ENCODE assay signal across 8 mouse cellular contexts in the genomic region with DNA sequence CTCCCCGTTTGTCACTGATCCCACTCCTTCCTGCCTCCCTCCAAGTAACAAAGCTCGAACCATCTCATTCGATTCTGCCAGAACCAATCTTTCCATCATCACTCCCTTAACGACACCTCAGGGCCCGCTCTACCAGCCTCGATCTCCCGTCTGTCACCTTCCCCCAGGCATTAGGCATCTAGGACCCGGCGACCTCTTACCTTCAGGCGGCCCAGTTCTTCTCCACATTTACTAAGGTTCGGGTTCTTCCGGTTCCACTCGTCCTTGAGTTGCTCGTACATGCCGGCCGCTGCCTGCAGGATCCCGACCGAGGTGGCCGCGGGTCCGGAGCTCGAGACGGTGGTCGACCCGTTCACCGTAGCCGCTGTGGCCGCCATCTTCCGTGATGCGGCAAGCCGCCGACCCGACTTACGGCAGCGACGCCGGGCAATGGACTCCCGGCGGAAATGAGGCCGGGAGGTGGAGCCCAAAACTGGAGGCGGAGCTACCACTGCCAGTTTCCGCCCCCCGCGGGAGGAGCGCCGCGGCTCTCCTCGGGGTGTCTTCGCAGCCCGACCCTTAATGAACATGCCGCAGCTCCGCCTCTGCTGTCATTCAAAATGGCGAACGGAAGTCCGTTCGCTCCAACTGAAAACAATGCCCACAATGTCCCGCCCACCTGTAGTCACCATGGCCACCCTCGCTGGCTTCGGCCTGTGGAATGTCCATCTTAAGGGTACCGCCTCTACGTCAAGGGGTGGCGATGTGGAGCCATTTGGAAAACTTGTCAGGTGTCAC. TPM values are rescaled to one million over a fixed set of nuclear protein-coding genes. Genes with fewer than 3 reads are reported as not detected.
DNase-seq lines count a peak whose midpoint lies in the region; ATAC-seq and TF ChIP-seq lines count a peak whose summit lies in the region.

A gene (minus strand): TSS at position 625 of the 777 bp plus-strand sequence.

- WGBS in cerebellum, adult 2 months, result under 1% methylated on average over 62 of the region's 62 CpGs
- WGBS in forebrain, postnatal 0 days, result under 1% methylated on average over 62 of the region's 62 CpGs
- under 1% methylated on average over 62 of the region's 62 CpGs for WGBS in lung, embryonic 15.5 days

- peaks cover 0 to 15% of the 10 kb centered on the region in 2 experiments; a peak in 3 of 4 replicates for H3K4me1 ChIP-seq in MEL (ENCODE audit: control insufficient read depth in 1 of 2, insufficient read depth in 2 of 2, low read length in 2 of 2)
- H3K4me1 ChIP-seq in cerebellum, adult 2 months (ENCODE audit: control insufficient read depth, insufficient read depth, low read length), result peaks cover 7% of the 10 kb centered on the region
- peaks cover 10% of the 10 kb centered on the region for H3K4me1 ChIP-seq in forebrain, postnatal 0 days (ENCODE audit: insufficient read depth)
- H3K4me1 ChIP-seq in lung, embryonic 15.5 days, result peaks cover 18% of the 10 kb centered on the region

- peak; percentile 92 to 93 for TF ChIP-seq POLR2A in MEL (IDR thresholded peaks at IDR 0.05; ENCODE audit: control insufficient read depth in 1 of 2, insufficient read depth in 1 of 2, low read depth in 1 of 2, low read length in 2 of 2, poor library complexity in 1 of 2)
- TF ChIP-seq POLR2A in cerebellum, adult 2 months (IDR thresholded peaks at IDR 0.05; ENCODE audit: borderline replicate concordance, insufficient read depth, low read length), result peak; percentile 91

- H3K9ac ChIP-seq in MEL (ENCODE audit: control insufficient read depth, low read depth, low read length, poor library complexity, severe bottlenecking), result peak within 1 kb of the TSS; percentile 82
- H3K9ac ChIP-seq in forebrain, postnatal 0 days, result peak within 1 kb of the TSS; percentile 72
- H3K9ac ChIP-seq in lung, embryonic 15.5 days, result peak within 1 kb of the TSS; percentile 76

- ATAC-seq in forebrain, postnatal 0 days, result peak; percentile 97
- peak; percentile 95 for ATAC-seq in lung, embryonic 15.5 days (ENCODE audit: borderline replicate concordance, extremely low read depth, low FRiP score, low TSS enrichment)

- peak within 1 kb of the TSS; percentile 23 for H3K27ac ChIP-seq in MEL (ENCODE audit: control insufficient read depth, low read depth, low read length)
- H3K27ac ChIP-seq in cerebellum, adult 2 months (ENCODE audit: insufficient read depth, low read length), result peak within 1 kb of the TSS; percentile 21; the same call in 1 of the 2 replicates
- H3K27ac ChIP-seq in forebrain, postnatal 0 days (ENCODE audit: low read depth, low read length), result peak within 1 kb of the TSS; percentile 36
- peak within 1 kb of the TSS; percentile 68; the same call in 1 of the 2 replicates for H3K27ac ChIP-seq in lung, embryonic 15.5 days

- no peak; the same call in 1 of the 2 replicates for TF ChIP-seq RAD21 in MEL (IDR thresholded peaks at IDR 0.05; ENCODE audit: low read depth, low read length)

- peak within 1 kb of the TSS; percentile 90 to 97 for H3K4me3 ChIP-seq in MEL (ENCODE audit: control insufficient read depth in 1 of 2, insufficient read depth in 1 of 2, low read depth in 2 of 2, low read length in 2 of 2)
- H3K4me3 ChIP-seq in cerebellum, adult 2 months (replicated peaks; ENCODE audit: insufficient read depth, low read depth, low read length), result peak within 1 kb of the TSS; percentile 74
- H3K4me3 ChIP-seq in forebrain, postnatal 0 days (ENCODE audit: low read depth, low read length), result peak within 1 kb of the TSS; percentile 80
- H3K4me3 ChIP-seq in lung, embryonic 15.5 days, result peak within 1 kb of the TSS; percentile 75

- TF ChIP-seq EP300 in MEL (IDR thresholded peaks at IDR 0.05; ENCODE audit: low read depth in 1 of 2, low read length in 2 of 2), result peak in 1 of 2 experiments; percentile 42; a peak in 2 of 4 replicates

- TF ChIP-seq CTCF in MEL (IDR thresholded peaks at IDR 0.05 in 2 of 3, conservative IDR thresholded peaks at IDR 0.05 in 1 of 3; ENCODE audit: control insufficient read depth in 1 of 3, insufficient read depth in 1 of 3, low read depth in 2 of 3, low read length in 3 of 3, poor library complexity in 1 of 3, severe bottlenecking in 1 of 3), result 0 out of 6 replicates have a peak, but pooled peaks of 1 of the 3 experiments have one; percentile 11
- peak; percentile 56; the same call in 1 of the 2 replicates for TF ChIP-seq CTCF in cerebellum, adult 2 months (IDR thresholded peaks at IDR 0.05; ENCODE audit: borderline replicate concordance, insufficient read depth, low read depth, low read length)
- peak; percentile 63 for TF ChIP-seq CTCF in forebrain, postnatal 0 days (IDR thresholded peaks at IDR 0.05; ENCODE audit: low read depth)

- H3K9me3 ChIP-seq in MEL (replicated peaks; ENCODE audit: insufficient read depth, low read length), result no peaks in the 10 kb centered on the region
- no peaks in the 10 kb centered on the region for H3K9me3 ChIP-seq in forebrain, postnatal 0 days (ENCODE audit: low read length)
- H3K9me3 ChIP-seq in lung, embryonic 15.5 days, result no peaks in the 10 kb centered on the region

- peak within 1 kb of the TSS; percentile 63 for H3K4me2 ChIP-seq in forebrain, postnatal 0 days (ENCODE audit: low read depth)
- H3K4me2 ChIP-seq in lung, embryonic 15.5 days, result peak within 1 kb of the TSS; percentile 69

- peaks cover 23% of the 10 kb centered on the region for H3K79me2 ChIP-seq in MEL (ENCODE audit: control insufficient read depth, insufficient read depth, low read length, poor library complexity)

- H3K27me3 ChIP-seq in MEL (ENCODE audit: control insufficient read depth in 1 of 2, insufficient read depth in 2 of 2, low read length in 2 of 2), result no peaks in the 10 kb centered on the region
- H3K27me3 ChIP-seq in cerebellum, adult 2 months (ENCODE audit: control insufficient read depth, insufficient read depth, low read length), result no peaks in the 10 kb centered on the region
- H3K27me3 ChIP-seq in forebrain, postnatal 0 days (ENCODE audit: insufficient read depth, low read length), result no peaks in the 10 kb centered on the region
- H3K27me3 ChIP-seq in lung, embryonic 15.5 days, result no peaks in the 10 kb centered on the region

- H3K36me3 ChIP-seq in MEL (ENCODE audit: control insufficient read depth in 1 of 2, insufficient read depth in 2 of 2, low read length in 2 of 2), result peaks cover 0 to 6% of the 10 kb centered on the region in 2 experiments
- H3K36me3 ChIP-seq in forebrain, postnatal 0 days (ENCODE audit: insufficient read depth), result peaks cover 14% of the 10 kb centered on the region
- H3K36me3 ChIP-seq in lung, embryonic 15.5 days, result peaks cover 20% of the 10 kb centered on the region

- peak; percentile 98 for DNase-seq in MEL (ENCODE audit: low read depth, low spot score)
- peak; percentile 94 to 99 for DNase-seq in cerebellum, adult 2 months
- DNase-seq in forebrain, postnatal 0 days, result peak; percentile 98
- DNase-seq in heart, postnatal 4 days, result peak; percentile 97
- peak; percentile 94 to 96 for DNase-seq in layer of hippocampus, adult 8-10 months (ENCODE audit: low spot score in 2 of 2)
- peak; percentile 98 for DNase-seq in ovary, adult 18-20 months (ENCODE audit: low spot score)
- peak; percentile 99 for DNase-seq in thymus, postnatal 0 days (ENCODE audit: low spot score)

TF ChIP-seq in MEL, 35 proteins besides CTCF, POLR2A, EP300 and RAD21 (continues in another document):
- TF ChIP-seq SMC3 (IDR thresholded peaks at IDR 0.05; ENCODE audit: low read depth, low read length) (no peak), ZMIZ1 (IDR thresholded peaks at IDR 0.05; ENCODE audit: low read depth, low read length) (peak; percentile 61; the same call in 1 of the 2 replicates), MXI1 (IDR thresholded peaks at IDR 0.05; ENCODE audit: low read depth, low read length) (peak; percentile 81), CHD1 (IDR thresholded peaks at IDR 0.05; ENCODE audit: low read depth, low read length) (no peak), TCF12 (IDR thresholded peaks at IDR 0.05; ENCODE audit: low read depth, low read length) (peak; percentile 56), TAL1 (IDR thresholded peaks at IDR 0.05; ENCODE audit: low read length) (no peak), MAZ (IDR thresholded peaks at IDR 0.05; ENCODE audit: low read depth, low read length) (no peak; the same call in 1 of the 2 replicates), NELFE (IDR thresholded peaks at IDR 0.05; ENCODE audit: low read depth, low read length) (peak; percentile 94), MYB (IDR thresholded peaks at IDR 0.05; ENCODE audit: low read depth, low read length) (peak; percentile 70), MAX (IDR thresholded peaks at IDR 0.05; ENCODE audit: low read length) (peak; percentile 79), ELF1 (IDR thresholded peaks at IDR 0.05; ENCODE audit: low read depth, low read length) (peak; percentile 80), USF2 (IDR thresholded peaks at IDR 0.05; ENCODE audit: borderline replicate concordance in 1 of 2, insufficient read depth in 1 of 2, low read depth in 1 of 2, low read length in 2 of 2) (no peak), ZKSCAN1 (IDR thresholded peaks at IDR 0.05; ENCODE audit: low read depth, low read length) (no peak), ETS1 (IDR thresholded peaks at IDR 0.05; ENCODE audit: low read depth, low read length) (no peak), SIN3A (IDR thresholded peaks at IDR 0.05; ENCODE audit: low read length) (peak; percentile 73), MYC (IDR thresholded peaks at IDR 0.05; ENCODE audit: low read depth, low read length) (0 out of 2 replicates have a peak, but pooled peaks have one; percentile 48), ZC3H11A (IDR thresholded peaks at IDR 0.05; ENCODE audit: low read depth, low read length) (no peak), RCOR1 (IDR thresholded peaks at IDR 0.05; ENCODE audit: low read depth, low read length) (no peak), HCFC1 (IDR thresholded peaks at IDR 0.05; ENCODE audit: low read depth, low read length) (peak; percentile 87), TBP (IDR thresholded peaks at IDR 0.05; ENCODE audit: low read depth, low read length) (peak; percentile 67; the same call in 1 of the 2 replicates), MEF2A (IDR thresholded peaks at IDR 0.05; ENCODE audit: extremely low read depth, insufficient replicate concordance, low read depth, low read length, poor library complexity, severe bottlenecking) (peak; percentile 57; the same call in 1 of the 2 replicates)

RNA-seq across cellular contexts. Expression of the gene that starts here (rescaled TPM):
- 159 and 169 TPM in 2 replicates for total RNA-seq in MEL (2012; rRNA removed)
- polyA plus RNA-seq in MEL (2012; ENCODE audit: insufficient read depth in 1 of 2, insufficient read length in 2 of 2, low read depth in 1 of 2, low replicate concordance in 2 of 2, missing spikeins in 1 of 2), result 100 to 1,000 TPM in 1 of 2 experiments, not detected in 1; 196 TPM
- polyA plus RNA-seq in cerebellum, adult 2 months (2012; rRNA removed), result 239 and 249 TPM in 2 replicates
- 245 and 253 TPM in 2 replicates for total RNA-seq in forebrain, postnatal 0 days (2014; rRNA removed)
- polyA plus RNA-seq in forebrain, postnatal 0 days (2015; fragmentation: Nextera tagmentation; extraction: Ambion mirVana), result 292 and 338 TPM in 2 replicates
- 100 to 1,000 TPM; 184 to 188 TPM for total RNA-seq in heart, postnatal 4 days (2021)
- 100 to 1,000 TPM; 116 to 137 (median 132) TPM for total RNA-seq in layer of hippocampus, adult 8-10 months (2022)
- 267 and 270 TPM in 2 replicates for polyA plus RNA-seq in lung, embryonic 15.5 days (2015; fragmentation: Nextera tagmentation; extraction: Ambion mirVana)
- 358 and 374 TPM in 2 replicates for polyA plus RNA-seq in thymus, postnatal 0 days (2015; fragmentation: Nextera tagmentation; extraction: Ambion mirVana)

Comparison
In these comparisons a context has a peak if more than half of its experiments do, and no peak if none do; other contexts are left out.
1. Peak in every context shown above with its lines: DNase-seq, ATAC-seq, H3K4me3 ChIP-seq and H3K27ac ChIP-seq.